Mouse (Mus musculus) heart, postnatal 36 days (tissue): ENCODE measurements at regions not wholly inside any gene's neighbourhood (a gene's known extent, or its start where the extent isn't known, plus 50 kb on each side); places are given as distances from the start of the nearest gene placed in this dataset.

ENCODE experiments used
- DNase-seq, 2 experiments: peaks; one replicate each; pipeline ENCODE4 v3.0.0; 2021 to 2022
- intact Hi-C: fragments of 180-260 bp; cut with DNase I; formaldehyde crosslinking; loops from one replicate; pipeline ENCODE4 v1.15.1; 2025

GRCm38 (mm10) chr9:41595749-41596148 lies 434.3 kb upstream of the Ubash3b start:
- no peak for DNase-seq
- intact Hi-C loops, result no loop called here

GRCm38 (mm10) chr9:41593998-41594397 lies 432.5 kb upstream of the Ubash3b start:
- intact Hi-C loops, result no loop called here
- no peak for DNase-seq

- no peak for DNase-seq
- intact Hi-C loops, result no loop called here
These were observed 431.6 kb upstream of the Ubash3b start for GRCm38 (mm10) chr9:41592900-41593690.

- DNase-seq, result no peak
- intact Hi-C loops, result no loop called here
These were observed 430.6 kb upstream of the Ubash3b start for GRCm38 (mm10) chr9:41592101-41592500.

GRCm38 (mm10) chr9:41590164-41590563 lies 428.7 kb upstream of the Ubash3b start:
- DNase-seq, result no peak

GRCm38 (mm10) chr9:41588466-41589425 lies 427.2 kb upstream of the Ubash3b start:
- intact Hi-C loops, result no loop called here
- DNase-seq, result no peak

More at GRCm38 (mm10) chr9:41590164-41590563, 428.7 kb upstream of the Ubash3b start:
- intact Hi-C loops, result no loop called here

GRCm38 (mm10) chr9:41587762-41588161 lies 426.3 kb upstream of the Ubash3b start:
- intact Hi-C loops, result no loop called here
- DNase-seq, result no peak

- intact Hi-C loops, result no loop called here
- no peak for DNase-seq
These were observed 425.6 kb upstream of the Ubash3b start for GRCm38 (mm10) chr9:41586966-41587570.

GRCm38 (mm10) chr9:41586291-41586690 lies 424.8 kb upstream of the Ubash3b start:
- intact Hi-C loops, result no loop called here

GRCm38 (mm10) chr9:41585771-41586170 lies 424.3 kb upstream of the Ubash3b start:
- no peak for DNase-seq
- intact Hi-C loops, result no loop called here

More at GRCm38 (mm10) chr9:41586291-41586690, 424.8 kb upstream of the Ubash3b start:
- no peak for DNase-seq

GRCm38 (mm10) chr9:41585012-41585411 lies 423.5 kb upstream of the Ubash3b start:
- intact Hi-C loops, result no loop called here
- no peak for DNase-seq

- intact Hi-C loops, result loop anchor here (5.0 kb wide), 2 partner anchors 153 to 308 kb away; no protein-coding TSS in a partner anchor
These were observed 422.3 kb upstream of the Ubash3b start for GRCm38 (mm10) chr9:41583711-41584329.

GRCm38 (mm10) chr9:41583276-41583675 lies 421.8 kb upstream of the Ubash3b start:
- intact Hi-C loops, result loop anchor here (5.0 kb wide), 2 partner anchors 154 to 309 kb away; no protein-coding TSS in a partner anchor
- DNase-seq, result no peak

More at GRCm38 (mm10) chr9:41583711-41584329, 422.3 kb upstream of the Ubash3b start:
- no peak for DNase-seq

- intact Hi-C loops, result loop anchor here (5.0 kb wide), 2 partner anchors 155 to 310 kb away; no protein-coding TSS in a partner anchor
- DNase-seq, result no peak
These were observed 421.3 kb upstream of the Ubash3b start for GRCm38 (mm10) chr9:41582711-41583236.

GRCm38 (mm10) chr9:41582171-41582570 lies 420.7 kb upstream of the Ubash3b start:
- no peak for DNase-seq
- intact Hi-C loops, result loop anchor here (5.0 kb wide), 2 partner anchors 155 to 310 kb away; no protein-coding TSS in a partner anchor

GRCm38 (mm10) chr9:41581741-41582140 lies 420.2 kb upstream of the Ubash3b start:
- intact Hi-C loops, result loop anchor here (2.0 to 5.0 kb wide), 3 partner anchors 107 to 311 kb away; no protein-coding TSS in a partner anchor
- DNase-seq, result no peak

- intact Hi-C loops, result loop anchor here (2.0 to 5.0 kb wide), 3 partner anchors 106 to 311 kb away; no protein-coding TSS in a partner anchor
- peak; percentile 18 to 34 for DNase-seq
These were observed 419.7 kb upstream of the Ubash3b start for GRCm38 (mm10) chr9:41581152-41581551.

GRCm38 (mm10) chr9:41580611-41581041 lies 419.1 kb upstream of the Ubash3b start:
- intact Hi-C loops, result loop anchor here (2.0 to 5.0 kb wide), 3 partner anchors 106 to 312 kb away; no protein-coding TSS in a partner anchor
- peak; percentile 55 to 67 for DNase-seq

GRCm38 (mm10) chr9:41580067-41580466 lies 418.6 kb upstream of the Ubash3b start:
- peak; percentile 18 to 34 for DNase-seq
- intact Hi-C loops, result loop anchor here (2.0 to 5.0 kb wide), 3 partner anchors 105 to 312 kb away; no protein-coding TSS in a partner anchor
